ENCODE assay signal across 7 mouse cellular contexts in genomic region chr8:70609849-70610795, GRCm38 (mm10). TPM values are rescaled to one million over a fixed set of nuclear protein-coding genes. Genes with fewer than 3 reads are reported as not detected.
DNase-seq lines count a peak whose midpoint lies in the region; ATAC-seq lines count a peak whose summit lies in the region.

No protein-coding gene starts in this region.

- peak; percentile 50 for ATAC-seq in activated CD4-positive, CD25-positive, alpha-beta regulatory T cell, adult 4 months

- peak; percentile 91 for DNase-seq in embryo, embryonic 10.5 days (ENCODE audit: low spot score)
- DNase-seq in gastrocnemius, postnatal 14 days = peak; percentile 94
- DNase-seq in induced T-regulatory cell, adult 2 months (ENCODE audit: low read depth) = peak; percentile 98
- peak; percentile 86 to 88 for DNase-seq in left cerebral cortex, postnatal 36 days (ENCODE audit: low spot score in 2 of 2)
- DNase-seq in mesoderm, embryonic 11.5 days (ENCODE audit: low read depth, low spot score) = peak; percentile 94
- DNase-seq in right cerebral cortex, postnatal 36 days (ENCODE audit: low spot score in 2 of 2) = peak; percentile 91 to 94

- intact Hi-C loops in gastrocnemius, postnatal 14 days (cut with DNase I; ENCODE audit: low total_unique reads) = no loop called here
- intact Hi-C loops in left cerebral cortex, postnatal 36 days (cut with DNase I) = loop anchor here (5.0 kb wide), 2 partner anchors 92 to 147 kb away; partner anchors contain the start of gene Iqcn

RNA-seq across cellular contexts. Expression of gene Ssbp4, which starts 1.4 kb away (rescaled TPM):
- polyA plus RNA-seq in activated CD4-positive, CD25-positive, alpha-beta regulatory T cell, adult 4 months (2017; shearing (Covaris generic)) = 10 to 100 TPM; 15.8 to 17.7 TPM
- 10 to 100 TPM; 22.9 to 25.7 TPM for total RNA-seq in gastrocnemius, postnatal 14 days (2021)
- 100 to 1,000 TPM; 257 to 265 TPM for total RNA-seq in left cerebral cortex, postnatal 36 days (2021)

RNA-seq across cellular contexts. Expression of gene Lrrc25, which starts 5.8 kb away (rescaled TPM):
- 1 to 10 TPM in 1 of 2 experiments, under 1 TPM in 1; 0.54 to 1.0 TPM for polyA plus RNA-seq in activated CD4-positive, CD25-positive, alpha-beta regulatory T cell, adult 4 months (2017; shearing (Covaris generic))
- total RNA-seq in gastrocnemius, postnatal 14 days (2021) = under 1 TPM; 0.53 to 0.88 TPM
- total RNA-seq in left cerebral cortex, postnatal 36 days (2021) = 1 to 10 TPM in 1 of 2 experiments, under 1 TPM in 1; 0.44 to 1.2 TPM

RNA-seq across cellular contexts. Expression of gene Isyna1, which starts 15.9 kb away (rescaled TPM):
- polyA plus RNA-seq in activated CD4-positive, CD25-positive, alpha-beta regulatory T cell, adult 4 months (2017; shearing (Covaris generic)) = 10 to 100 TPM; 19.3 to 44.6 TPM
- 10 to 100 TPM; 18.7 to 24.7 TPM for total RNA-seq in gastrocnemius, postnatal 14 days (2021)
- total RNA-seq in left cerebral cortex, postnatal 36 days (2021) = 10 to 100 TPM; 47.5 to 53.0 TPM

RNA-seq across cellular contexts. Expression of gene Gdf15, which starts 22.1 kb away (rescaled TPM):
- not detected for polyA plus RNA-seq in activated CD4-positive, CD25-positive, alpha-beta regulatory T cell, adult 4 months (2017; shearing (Covaris generic))
- total RNA-seq in gastrocnemius, postnatal 14 days (2021) = not detected
- not detected for total RNA-seq in left cerebral cortex, postnatal 36 days (2021)

RNA-seq across cellular contexts. Expression of gene Pgpep1, which starts 50.1 kb away (rescaled TPM):
- 1 to 10 TPM; 7.1 to 7.4 TPM for polyA plus RNA-seq in activated CD4-positive, CD25-positive, alpha-beta regulatory T cell, adult 4 months (2017; shearing (Covaris generic))
- total RNA-seq in gastrocnemius, postnatal 14 days (2021) = 10 to 100 TPM; 18.2 to 21.6 TPM
- 10 to 100 TPM; 11.6 to 17.2 TPM for total RNA-seq in left cerebral cortex, postnatal 36 days (2021)

Comparison
In these comparisons a context has a peak if more than half of its experiments do, and no peak if none do; other contexts are left out.
1. Peak in every context shown above with its lines: DNase-seq and ATAC-seq.
2. RNA of gene Ssbp4, which starts 1.4 kb away (total RNA-seq): 257 to 265 TPM in left cerebral cortex, postnatal 36 days; 22.9 to 25.7 TPM in gastrocnemius, postnatal 14 days; every median in the first group is over 4 times any median in the second.